Mouse (Mus musculus) liver, postnatal 0 days (tissue): ENCODE measurements around the gene Rer1. TPM values are rescaled to one million over a fixed set of nuclear protein-coding genes. Genes with fewer than 3 reads are reported as not detected.

Experiments used
- ATAC-seq: fragments of 200-750 bp; cut with Nextera tagmentation; 2 replicates; pipeline ENCODE4 v1.8.0; 2017; ENCODE audit warnings: mild to moderate bottlenecking, moderate library complexity
- DNase-seq: peaks from one replicate; pipeline ENCODE4 v3.0.0-alpha.2; 2016
- H3K27ac ChIP-seq: fragments of 300-500 bp; sonication (generic); 2 replicates; pipeline ENCODE4 v1.5.1; 2014; ENCODE audit warnings: antibody characterized with exemption, moderate library complexity, mild to moderate bottlenecking, low read depth
- H3K27me3 ChIP-seq: fragments of 300-500 bp; sonication (generic); 2 replicates; pipeline ENCODE4 v1.6.1; 2014; ENCODE audit warnings: low read length, control low read depth, mixed read lengths; ENCODE audit not compliant: insufficient read depth
- H3K36me3 ChIP-seq: fragments of 300-500 bp; sonication (generic); replicated peaks from 2 replicates; pipeline ENCODE4 v1.6.1; 2014; ENCODE audit warnings: mild to moderate bottlenecking, control low read depth, low read length, moderate library complexity, mixed read lengths; ENCODE audit not compliant: insufficient read depth
- H3K4me1 ChIP-seq: fragments of 300-500 bp; sonication (generic); 2 replicates; pipeline ENCODE4 v1.6.1; 2014; ENCODE audit warnings: antibody characterized with exemption, mild to moderate bottlenecking, control low read depth; ENCODE audit not compliant: insufficient read depth
- H3K4me2 ChIP-seq: fragments of 300-500 bp; sonication (generic); 2 replicates; pipeline ENCODE4 v1.6.1; 2014; ENCODE audit warnings: low read depth, mild to moderate bottlenecking, low read length, moderate library complexity, mixed read lengths
- H3K4me3 ChIP-seq: fragments of 300-500 bp; sonication (generic); 2 replicates; pipeline ENCODE4 v1.5.1; 2014; ENCODE audit warnings: low read depth, low read length
- H3K9ac ChIP-seq: fragments of 300-500 bp; sonication (generic); replicated peaks from 2 replicates; pipeline ENCODE4 v1.6.1; 2014; ENCODE audit warnings: mild to moderate bottlenecking, moderate library complexity
- H3K9me3 ChIP-seq: fragments of 300-500 bp; sonication (generic); 2 replicates; pipeline ENCODE4 v1.6.1; 2016; ENCODE audit warnings: mild to moderate bottlenecking, control low read depth, low read length, mixed read lengths
- CTCF ChIP-seq: sonication (generic); IDR thresholded peaks from 2 replicates; pipeline ENCODE4 v1.5.1; 2016; ENCODE audit warnings: antibody characterized with exemption, low read depth
- EP300 ChIP-seq: IDR thresholded peaks from 2 replicates; pipeline ENCODE4 v1.6.1; 2016; ENCODE audit warnings: antibody characterized with exemption, low read depth, mild to moderate bottlenecking
- WGBS: fragments of 180-500 bp; shearing (Covaris S2); extraction: QIAGEN DNeasy Blood & Tissue Kit; methylation state at CpG from one replicate; pipeline ENCODE4 v1.1.7; 2014; ENCODE audit not compliant: insufficient replicate concordance; 5-methylcytosine and 5-hydroxymethylcytosine counted together
- polyA plus RNA-seq: library from polyadenylated mRNA; unstranded; fragments of >200 nt; fragmentation: Nextera tagmentation; extraction: Ambion mirVana; gene quantifications from 2 replicates; pipeline ENCODE4 v1.2.1, GENCODE M21; 2015

Gene Rer1
- polyA plus RNA-seq, 1 experiment from 2014 or later = 111 TPM

- Histone ChIP-seq H3K27me3 (no peaks in the 10 kb centered on the region), H3K9me3 (no peaks in the 10 kb centered on the region), H3K4me3 (no peak overlapping the region), H3K36me3 (peaks cover 63% of the 10 kb centered on the region), H3K9ac (no peak overlapping the region), H3K4me1 (peaks cover 12% of the 10 kb centered on the region), H3K27ac (no peak overlapping the region), H3K4me2 (no peak overlapping the region)
- TF ChIP-seq EP300 (no peak), CTCF (no peak)
- 92% methylated on average over 13 of the region's 13 CpGs for WGBS
- ATAC-seq = no peak
- no peak for DNase-seq
Observed at GRCm38 (mm10) chr4:155070199-155070598, 16.0 kb downstream of the Rer1 start.

DNA sequence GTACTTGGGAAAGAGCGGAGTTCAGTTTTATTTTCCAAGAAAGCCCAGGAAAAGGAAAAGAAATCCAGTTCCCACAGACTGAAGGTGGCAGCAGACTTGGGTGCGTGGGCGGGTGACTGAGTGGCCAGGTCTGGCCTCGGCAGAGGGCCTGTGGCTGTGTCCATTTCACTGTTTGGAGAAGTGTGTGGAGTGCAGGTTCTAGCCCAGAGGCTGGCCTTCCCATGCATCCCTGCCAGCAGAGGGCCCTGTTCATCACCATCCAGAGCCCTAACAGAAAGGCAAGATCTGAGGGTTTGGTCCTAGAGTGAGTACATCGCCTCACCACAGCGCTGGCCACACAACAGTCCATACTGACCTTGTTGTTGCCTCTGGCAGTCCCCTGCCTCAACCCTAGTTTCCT lies 17.0 kb downstream of the Rer1 start:
- H3K27me3 ChIP-seq = no peaks in the 10 kb centered on the region
- no peak overlapping the region for H3K9ac ChIP-seq
- H3K4me1 ChIP-seq = peaks cover 12% of the 10 kb centered on the region
- H3K36me3 ChIP-seq = peaks cover 54% of the 10 kb centered on the region
- ATAC-seq = no peak
- H3K27ac ChIP-seq = no peak overlapping the region
- TF ChIP-seq EP300 = no peak
- TF ChIP-seq CTCF = peak; percentile 54
- no peak overlapping the region for H3K4me2 ChIP-seq
- no peaks in the 10 kb centered on the region for H3K9me3 ChIP-seq
- no peak overlapping the region for H3K4me3 ChIP-seq
- 77% methylated on average over 6 of the region's 6 CpGs for WGBS
- DNase-seq = no peak

DNA sequence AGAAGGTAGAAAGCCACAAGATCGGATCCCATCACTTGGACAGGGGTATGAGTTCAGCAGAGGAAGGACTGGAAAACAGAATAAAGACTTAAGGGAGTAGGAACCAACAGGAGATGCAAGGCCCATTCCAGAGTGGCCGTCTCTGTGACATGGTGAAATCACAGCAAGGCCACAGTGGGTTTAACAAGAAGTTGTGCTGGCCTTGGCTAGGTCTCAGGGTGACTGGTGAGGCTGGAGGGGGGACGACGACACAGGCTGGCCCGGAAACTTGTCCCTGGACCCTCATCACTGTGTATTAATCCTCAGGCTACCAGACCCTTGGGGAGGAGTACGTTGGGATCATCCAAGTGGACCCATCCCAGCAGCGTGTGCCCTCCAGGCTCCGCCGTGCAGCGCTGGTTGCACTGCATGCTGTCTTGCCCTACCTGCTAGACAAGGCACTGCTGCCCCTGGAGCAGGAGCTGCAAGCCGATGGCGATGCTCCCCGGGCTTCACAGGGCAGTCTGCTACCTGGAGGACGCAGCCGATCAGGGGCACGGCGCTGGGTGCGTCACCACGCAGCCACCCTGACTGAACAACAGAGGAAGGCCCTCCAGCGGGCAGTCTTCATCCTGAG lies 17.7 kb downstream of the Rer1 start:
- ATAC-seq = no peak
- no peaks in the 10 kb centered on the region for H3K27me3 ChIP-seq
- peaks cover 48% of the 10 kb centered on the region for H3K36me3 ChIP-seq
- H3K27ac ChIP-seq = no peak overlapping the region
- H3K4me2 ChIP-seq = peak overlapping the region; percentile 86; the same call in 1 of the 2 replicates
- H3K4me3 ChIP-seq = no peak overlapping the region
- H3K9me3 ChIP-seq = no peaks in the 10 kb centered on the region
- WGBS = 91% methylated on average over 20 of the region's 20 CpGs
- H3K4me1 ChIP-seq = peaks cover 12% of the 10 kb centered on the region
- DNase-seq = no peak
- no peak overlapping the region for H3K9ac ChIP-seq
- no peak for TF ChIP-seq EP300
- no peak for TF ChIP-seq CTCF

- under 1% methylated on average over 48 of the region's 48 CpGs for WGBS
- Histone ChIP-seq H3K27ac (peak within 1 kb of the TSS; percentile 81), H3K9ac (peak within 1 kb of the TSS; percentile 68), H3K36me3 (peaks cover 35% of the 10 kb centered on the region), H3K4me2 (peak within 1 kb of the TSS; percentile 86), H3K27me3 (no peaks in the 10 kb centered on the region), H3K4me3 (peak within 1 kb of the TSS; percentile 59), H3K4me1 (peaks cover 12% of the 10 kb centered on the region), H3K9me3 (no peaks in the 10 kb centered on the region)
- no peak for TF ChIP-seq EP300
- no peak for TF ChIP-seq CTCF
- ATAC-seq (peak; percentile 94), DNase-seq (peak; percentile 100)
Observed at GRCm38 (mm10) chr4:155066834-155067522, 19.2 kb downstream of the Rer1 start, which contains the start of gene Pex10. Pex10 (plus strand) TSS chr4:155067016.

DNA sequence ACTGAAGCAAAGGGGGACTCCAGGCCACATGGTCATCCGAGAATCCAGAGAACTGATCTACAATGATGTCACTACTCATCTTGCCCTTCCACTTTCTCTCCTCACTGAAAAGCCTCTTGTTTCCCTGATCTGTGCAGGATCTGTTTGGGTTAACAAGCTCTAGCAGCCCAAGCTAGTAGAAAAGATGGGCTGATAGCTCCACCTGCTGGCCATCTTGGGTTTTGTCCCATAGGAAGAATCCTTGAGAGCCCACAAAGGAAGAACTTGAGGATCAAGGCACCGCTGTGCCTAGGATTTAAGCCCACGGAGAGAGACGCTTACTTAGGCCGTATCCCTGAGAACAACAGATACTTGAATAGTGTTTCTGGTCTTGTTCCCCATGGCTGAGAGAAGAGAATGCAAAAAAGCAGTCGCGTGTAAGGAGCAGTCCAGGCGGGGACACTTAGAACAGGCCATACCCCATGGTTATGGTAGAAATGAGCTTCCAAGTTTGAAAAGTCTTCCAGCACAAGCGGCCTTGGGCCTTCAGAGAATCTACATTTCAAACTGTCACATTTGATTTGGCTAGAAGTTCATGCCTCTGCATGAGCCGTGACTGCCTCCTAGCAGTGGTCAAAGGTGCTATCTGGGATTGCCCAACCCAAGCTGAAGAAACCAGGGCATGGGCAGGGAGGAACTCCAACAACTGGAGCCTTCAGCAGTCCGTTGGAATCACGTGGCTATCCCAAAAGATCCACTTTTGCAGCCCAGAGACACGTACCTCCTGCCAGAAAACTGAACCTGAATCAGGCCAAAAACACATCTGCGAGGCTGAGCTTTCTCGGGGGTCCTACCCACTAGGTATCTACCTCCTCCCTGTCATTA lies 20.0 kb downstream of the Rer1 start:
- H3K4me3 ChIP-seq = peak overlapping the region; percentile 59
- TF ChIP-seq EP300 (no peak; the same call in 1 of the 2 replicates), CTCF (peak; percentile 94)
- peak; percentile 67 for ATAC-seq
- no peaks in the 10 kb centered on the region for H3K27me3 ChIP-seq
- H3K4me1 ChIP-seq = peaks cover 12% of the 10 kb centered on the region
- peak; percentile 89 for DNase-seq
- H3K36me3 ChIP-seq = peaks cover 28% of the 10 kb centered on the region
- peak overlapping the region; percentile 81 for H3K27ac ChIP-seq
- H3K9me3 ChIP-seq = no peaks in the 10 kb centered on the region
- peak overlapping the region; percentile 50; the same call in 1 of the 2 replicates for H3K9ac ChIP-seq
- peak overlapping the region; percentile 86 for H3K4me2 ChIP-seq
- WGBS = 2% methylated on average over 15 of the region's 15 CpGs

- Histone ChIP-seq H3K9me3 (no peaks in the 10 kb centered on the region), H3K27ac (no peak overlapping the region), H3K9ac (no peak overlapping the region), H3K4me1 (peaks cover 12% of the 10 kb centered on the region), H3K27me3 (no peaks in the 10 kb centered on the region), H3K4me2 (no peak overlapping the region), H3K4me3 (no peak overlapping the region), H3K36me3 (peaks cover 10% of the 10 kb centered on the region; the same call in 1 of the 2 replicates)
- no peak for DNase-seq
- ATAC-seq = no peak
- TF ChIP-seq CTCF (no peak), EP300 (no peak)
- WGBS = 72% methylated on average over 2 of the region's 2 CpGs
Observed at GRCm38 (mm10) chr4:155064474-155064873, 21.7 kb downstream of the Rer1 start.
